Mouse (Mus musculus) ovary, adult 2 months (tissue): ENCODE results near the gene Gm8257. TPM values are rescaled to one million over a fixed set of nuclear protein-coding genes. Genes with fewer than 3 reads are reported as not detected.

ENCODE experiments used
- polyA plus RNA-seq: library from polyadenylated mRNA; depleted of rRNA; stranded (reverse); fragments of >200 nt; gene quantifications from 2 replicates; pipeline ENCODE4 v1.2.3, GENCODE M21; 2012; rRNA removed

Gm8257 gene
- not detected in 2 replicates for polyA plus RNA-seq

GRCm38 (mm10) chr14:44706356-44706755 lies at the start of gene Gm8257:
Gm8257 (minus strand) TSS chr14:44706456.

GRCm38 (mm10) chr14:44750240-44750639 lies 44.0 kb upstream of the Gm8257 start, which contains the start of gene Gm8267:
Gm8267 (minus strand) TSS chr14:44750340.

DNA sequence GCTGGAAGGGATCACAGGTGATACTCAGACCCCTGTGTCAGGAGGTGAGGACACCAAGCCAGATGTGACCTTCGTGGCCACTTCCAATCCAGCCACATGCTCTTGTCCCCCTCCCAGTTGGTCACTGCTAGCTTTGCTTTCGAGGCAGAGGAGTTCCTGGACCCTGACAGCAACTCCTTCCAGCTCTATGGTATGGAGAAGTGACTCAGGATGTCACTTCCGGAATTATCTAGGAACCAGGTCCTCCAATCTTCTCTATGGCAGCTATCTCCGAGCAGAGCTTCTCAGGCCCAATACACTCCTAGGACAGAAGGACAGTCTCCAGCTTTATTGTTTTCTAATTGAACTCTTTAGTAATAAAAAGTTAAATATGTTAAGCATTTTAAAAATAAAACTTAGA lies 78.5 kb downstream of the Gm8257 start, which contains the start of gene Gm5624:
Gene Gm5624 (minus strand): TSS at position 202 of the 400 bp plus-strand sequence.

Other genes with a start within 250 kb of the Gm8257 start
- not detected in 2 replicates for gene BC061237, start 214.0 kb downstream of the Gm8257 start, polyA plus RNA-seq
- gene Gm17093, start 188.2 kb downstream of the Gm8257 start, polyA plus RNA-seq: not detected in 2 replicates
- gene Gm8247, start 123.3 kb downstream of the Gm8257 start, polyA plus RNA-seq: not detected in 2 replicates
- gene Gm5624, start 78.5 kb downstream of the Gm8257 start, polyA plus RNA-seq: not detected in 2 replicates
- not detected in 2 replicates for gene Gm8267, start 43.9 kb upstream of the Gm8257 start, polyA plus RNA-seq
- gene Ptgdr, start 152.9 kb upstream of the Gm8257 start, polyA plus RNA-seq: 0.07 and 0.15 TPM in 2 replicates